9 mouse cellular contexts compared by ENCODE assay signal in the genomic region with DNA sequence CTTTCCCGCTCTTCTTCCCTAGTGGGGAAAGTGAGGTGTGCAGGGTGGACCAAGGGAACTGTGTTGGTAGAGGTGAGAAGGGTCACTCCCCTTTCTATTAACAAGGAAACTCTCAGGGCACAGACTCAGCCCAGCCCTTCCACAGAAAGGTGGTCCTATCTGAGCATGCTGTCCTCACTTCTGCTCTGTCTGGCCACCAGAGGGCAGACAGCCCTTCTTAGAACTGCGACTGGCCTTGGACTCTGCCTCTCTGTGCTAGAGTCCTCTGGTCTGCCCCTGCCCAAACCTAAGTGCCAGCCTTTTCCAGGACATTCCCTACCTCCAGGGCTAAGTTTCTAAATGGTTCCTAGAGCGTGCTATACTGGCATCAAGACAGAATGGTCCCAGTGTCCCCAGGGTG. TPM values are rescaled to one million over a fixed set of nuclear protein-coding genes. Genes with fewer than 3 reads are reported as not detected.
DNase-seq lines count a peak whose midpoint lies in the region; ATAC-seq and TF ChIP-seq lines count a peak whose summit lies in the region.
"Had no signal": no experiment of that assay in that cellular context is flagged by ENCODE, and none has a peak within 500 bp of the region (broad histone marks: within the 10 kb centered on the region; RNA-seq: fewer than 3 reads in every experiment).

No protein-coding gene starts in this region.

- intact Hi-C loops in heart, postnatal 36 days (cut with DNase I): loop anchor here (2.0 kb wide), 2 partner anchors 23 to 185 kb away; no protein-coding TSS in a partner anchor

- no peak overlapping the region for H3K4me3 ChIP-seq in ES-E14 (ENCODE audit: insufficient read depth in 1 of 2, low read depth in 1 of 2, low read length in 2 of 2, poor library complexity in 1 of 2, severe bottlenecking in 1 of 2)
- H3K4me3 ChIP-seq in forebrain, embryonic 11.5 days (ENCODE audit: low read depth, low read length): no peak overlapping the region
- H3K4me3 ChIP-seq in lung, embryonic 14.5 days (ENCODE audit: low read depth, low read length): no peak overlapping the region

- H3K36me3 ChIP-seq in ES-E14 (ENCODE audit: control insufficient read depth, insufficient read depth, low read length, poor library complexity, severe bottlenecking): no peaks in the 10 kb centered on the region
- no peaks in the 10 kb centered on the region for H3K36me3 ChIP-seq in forebrain, embryonic 11.5 days (ENCODE audit: control insufficient read depth, insufficient read depth, low read length)
- H3K36me3 ChIP-seq in lung, embryonic 14.5 days (ENCODE audit: insufficient read depth): no peaks in the 10 kb centered on the region

- no peaks in the 10 kb centered on the region for H3K27me3 ChIP-seq in forebrain, embryonic 11.5 days (ENCODE audit: control insufficient read depth, insufficient read depth, low read length)
- H3K27me3 ChIP-seq in lung, embryonic 14.5 days (ENCODE audit: insufficient read depth, low read length): no peaks in the 10 kb centered on the region

- ATAC-seq in forebrain, embryonic 11.5 days (replicated peaks; ENCODE audit: low FRiP score): no peak
- ATAC-seq in lung, embryonic 14.5 days (ENCODE audit: insufficient read depth): peak; percentile 63

- H3K9ac ChIP-seq in ES-E14 (ENCODE audit: insufficient read depth, low read depth, low read length, poor library complexity, severe bottlenecking): no peak overlapping the region
- no peak overlapping the region for H3K9ac ChIP-seq in forebrain, embryonic 11.5 days (ENCODE audit: low read length)
- no peak overlapping the region for H3K9ac ChIP-seq in lung, embryonic 14.5 days

- TF ChIP-seq CTCF in lung, embryonic 14.5 days (IDR thresholded peaks at IDR 0.05; ENCODE audit: low read depth): peak; percentile 92

- DNase-seq in ES-E14 (ENCODE audit: low read depth, low spot score): peak; percentile 37
- DNase-seq in brain, adult 2 months (ENCODE audit: low read depth, low spot score): peak; percentile 75
- peak; percentile 79 for DNase-seq in forebrain, embryonic 11.5 days (ENCODE audit: low spot score)
- DNase-seq in heart, postnatal 36 days: peak; percentile 53 to 67
- DNase-seq in large intestine, adult 2 months (ENCODE audit: low read depth, low spot score): peak; percentile 13
- peak; percentile 86 for DNase-seq in lung, embryonic 14.5 days
- DNase-seq in ovary, postnatal 10 days (ENCODE audit: low spot score): peak; percentile 28
- peak; percentile 64 for DNase-seq in thymus, postnatal 0 days (ENCODE audit: low spot score)

- H3K27ac ChIP-seq in ES-E14 (ENCODE audit: insufficient read depth, low read depth, low read length, poor library complexity, severe bottlenecking): no peak overlapping the region
- H3K27ac ChIP-seq in forebrain, embryonic 11.5 days (ENCODE audit: low read depth, low read length): no peak overlapping the region
- H3K27ac ChIP-seq in lung, embryonic 14.5 days (ENCODE audit: low read depth): no peak overlapping the region

- H3K9me3 ChIP-seq in ES-E14 (ENCODE audit: control insufficient read depth, insufficient read depth, low read depth, low read length): no peaks in the 10 kb centered on the region
- no peaks in the 10 kb centered on the region for H3K9me3 ChIP-seq in forebrain, embryonic 11.5 days (ENCODE audit: control insufficient read depth, low read length)
- H3K9me3 ChIP-seq in lung, embryonic 14.5 days (ENCODE audit: low read depth, low read length): no peaks in the 10 kb centered on the region

- WGBS in forebrain, embryonic 11.5 days: 33% methylated on average over 3 of the region's 3 CpGs
- 49% methylated on average over 3 of the region's 3 CpGs for WGBS in large intestine, adult 2 months
- 40% methylated on average over 3 of the region's 3 CpGs for WGBS in lung, embryonic 14.5 days

- in situ Hi-C loops in ES-E14 (cut with MboI; ENCODE audit: low sequenced_read_pairs in 2 of 2, unreplicated experiment in 2 of 2): no loop called here

- H3K4me1 ChIP-seq in ES-E14 (ENCODE audit: control insufficient read depth in 2 of 2, insufficient read depth in 2 of 2, low read length in 2 of 2, poor library complexity in 1 of 2): no peaks in the 10 kb centered on the region
- H3K4me1 ChIP-seq in forebrain, embryonic 11.5 days (replicated peaks; ENCODE audit: control insufficient read depth, insufficient read depth, low read length): no peaks in the 10 kb centered on the region
- no peaks in the 10 kb centered on the region for H3K4me1 ChIP-seq in lung, embryonic 14.5 days (ENCODE audit: insufficient read depth)

- no peak overlapping the region for H3K4me2 ChIP-seq in forebrain, embryonic 11.5 days (ENCODE audit: low read depth, low read length, severe bottlenecking)
- no peak overlapping the region for H3K4me2 ChIP-seq in lung, embryonic 14.5 days

TF ChIP-seq in ES-E14, 5 proteins besides CTCF, POLR2A, EP300 and RAD21:
- TF ChIP-seq ZC3H11A (IDR thresholded peaks at IDR 0.05; ENCODE audit: borderline replicate concordance, low read depth, low read length) (peak; percentile 30; the same call in 1 of the 2 replicates), ZNF384 (IDR thresholded peaks at IDR 0.05; ENCODE audit: low read depth, low read length) (no peak)
TF ChIP-seq in ES-E14: peak in this region for 1.

RNA-seq across cellular contexts. Expression of a gene that starts 21.5 kb away (rescaled TPM):
- 0.27 and 0.63 TPM in 2 replicates for total RNA-seq in ES-E14 (2012; rRNA removed)
- polyA plus RNA-seq in forebrain, embryonic 11.5 days (2014; fragmentation: Nextera tagmentation; extraction: Ambion mirVana): not detected in 2 replicates
- under 1 TPM; 0.38 to 0.61 TPM for total RNA-seq in heart, postnatal 36 days (2021)
- 28.9 and 53.4 TPM in 2 replicates for polyA plus RNA-seq in large intestine, adult 2 months (2012; rRNA removed)
- 0.26 TPM in 1 of 2 replicates, not detected in the other for polyA plus RNA-seq in lung, embryonic 14.5 days (2014; fragmentation: Nextera tagmentation; extraction: Ambion mirVana)
- 17.9 and 25.7 TPM in 2 replicates for polyA plus RNA-seq in thymus, postnatal 0 days (2015; fragmentation: Nextera tagmentation; extraction: Ambion mirVana)
- total RNA-seq: layer of hippocampus, adult 8-10 months had no signal

RNA-seq across cellular contexts. Expression of a gene that starts 26.6 kb away (rescaled TPM):
- 50.8 and 60.7 TPM in 2 replicates for total RNA-seq in ES-E14 (2012; rRNA removed)
- 102 and 103 TPM in 2 replicates for polyA plus RNA-seq in forebrain, embryonic 11.5 days (2014; fragmentation: Nextera tagmentation; extraction: Ambion mirVana)
- 10 to 100 TPM; 57.9 to 64.8 TPM for total RNA-seq in heart, postnatal 36 days (2021)
- 74.9 and 77.2 TPM in 2 replicates for polyA plus RNA-seq in large intestine, adult 2 months (2012; rRNA removed)
- polyA plus RNA-seq in lung, embryonic 14.5 days (2014; fragmentation: Nextera tagmentation; extraction: Ambion mirVana): 82.5 and 89.8 TPM in 2 replicates
- 77.6 and 85.8 TPM in 2 replicates for polyA plus RNA-seq in thymus, postnatal 0 days (2015; fragmentation: Nextera tagmentation; extraction: Ambion mirVana)

RNA-seq across cellular contexts. Expression of a gene that starts 45.7 kb away (rescaled TPM):
- not detected in 2 replicates for total RNA-seq in ES-E14 (2012; rRNA removed)
- not detected in 2 replicates for polyA plus RNA-seq in forebrain, embryonic 11.5 days (2014; fragmentation: Nextera tagmentation; extraction: Ambion mirVana)
- not detected for total RNA-seq in heart, postnatal 36 days (2021)
- polyA plus RNA-seq in large intestine, adult 2 months (2012; rRNA removed): 251 and 268 TPM in 2 replicates
- not detected in 2 replicates for polyA plus RNA-seq in lung, embryonic 14.5 days (2014; fragmentation: Nextera tagmentation; extraction: Ambion mirVana)
- polyA plus RNA-seq in thymus, postnatal 0 days (2015; fragmentation: Nextera tagmentation; extraction: Ambion mirVana): 0.27 and 0.53 TPM in 2 replicates
- total RNA-seq: layer of hippocampus, adult 8-10 months had no signal

Comparison
In these comparisons a context has a peak if more than half of its experiments do, and no peak if none do; other contexts are left out.
1. DNase-seq: peak in every context shown above with its lines; median percentile 86 in lung, embryonic 14.5 days; 79 in forebrain, embryonic 11.5 days; 75 in brain, adult 2 months; 64 in thymus, postnatal 0 days; 60 in heart, postnatal 36 days; 37 in ES-E14; 28 in ovary, postnatal 10 days; 13 in large intestine, adult 2 months.
2. RNA of a gene that starts 21.5 kb away (polyA plus RNA-seq): 28.9 to 53.4 TPM in large intestine, adult 2 months and 17.9 to 25.7 TPM in thymus, postnatal 0 days; 0.26 TPM in lung, embryonic 14.5 days and not detected in forebrain, embryonic 11.5 days; every median in the first group is over 10 times any median in the second.
3. RNA of a gene that starts 45.7 kb away (polyA plus RNA-seq): 251 to 268 TPM in large intestine, adult 2 months; 0.27 to 0.53 TPM in thymus, postnatal 0 days, not detected in lung, embryonic 14.5 days and not detected in forebrain, embryonic 11.5 days; every median in the first group is over 100 times any median in the second.